Mouse (Mus musculus) c-Kit-positive CD71-negative TER-119-negative erythroid progenitor cells, embryonic 14.5 days (primary cell): ENCODE data around the gene Gon7.

ENCODE experiments used
- DNase-seq: peaks from one replicate; pipeline ENCODE4 v3.0.0-alpha.2; 2013; ENCODE audit warnings: low read depth

The Gon7 gene

DNA sequence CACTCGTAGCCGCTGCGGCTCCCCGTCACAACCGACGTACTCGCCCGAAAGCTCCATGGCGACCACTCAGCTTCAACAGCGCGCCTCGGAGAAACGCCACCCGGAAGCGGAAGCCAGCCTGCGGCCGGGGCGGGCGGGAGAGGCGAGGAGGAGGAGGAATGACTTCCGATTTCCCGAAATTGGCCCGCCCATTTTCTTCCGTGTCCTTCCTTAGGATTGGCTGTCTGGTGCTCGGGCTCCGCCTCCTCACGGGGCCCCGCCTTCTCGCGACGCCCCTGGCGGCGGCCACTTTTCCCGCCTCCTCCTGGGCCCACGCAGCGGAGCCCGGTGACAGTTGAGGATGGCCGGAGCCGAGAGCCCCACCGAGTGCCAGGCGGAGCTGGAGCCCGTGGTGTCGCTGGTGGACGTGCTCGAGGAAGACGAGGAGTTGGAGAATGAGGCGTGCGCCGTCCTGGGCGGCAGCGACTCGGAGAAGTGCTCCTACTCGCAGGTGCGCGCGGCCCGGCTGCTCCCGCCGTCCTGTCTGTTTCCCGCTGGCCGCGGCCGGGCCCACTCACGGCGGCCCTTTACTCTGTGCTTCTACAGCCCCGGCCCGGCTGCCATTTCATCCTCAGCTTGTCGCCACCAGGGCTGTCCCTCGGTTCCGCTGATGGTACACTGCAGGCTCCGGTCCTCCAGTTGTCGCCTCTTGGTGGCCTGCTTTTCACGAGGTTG is at the start of gene Gon7, which contains the start of the genes Gm28051 and Ubr7:
TSS of gene Gon7 (minus strand) at position 115 of the 714 bp plus-strand sequence.
TSS of gene Gm28051 (minus strand) at position 77 of the 714 bp plus-strand sequence.
TSS of gene Ubr7 (plus strand) at position 279 of the 714 bp plus-strand sequence.
- peak; percentile 98 for DNase-seq

DNA sequence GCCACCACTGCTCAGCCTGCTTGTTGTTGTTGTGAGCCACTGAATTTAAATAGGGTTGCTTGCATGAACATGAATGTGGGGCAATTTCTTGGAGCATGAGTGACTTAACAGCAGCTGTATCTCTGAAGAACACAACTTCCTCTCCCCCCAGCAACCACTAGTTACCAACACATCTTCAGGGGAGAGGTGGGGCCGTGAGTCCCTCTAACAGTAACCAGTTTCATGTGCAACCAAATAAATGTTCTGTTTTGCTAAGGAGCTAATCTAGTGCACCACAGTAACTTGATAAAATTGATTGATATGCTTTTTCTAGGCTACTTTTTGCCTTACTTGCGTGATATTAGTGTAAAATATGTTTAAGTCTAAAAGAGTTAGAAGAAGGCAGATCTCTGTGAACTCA is 41.9 kb upstream of the Gon7 start:
- DNase-seq, result no peak

DNA sequence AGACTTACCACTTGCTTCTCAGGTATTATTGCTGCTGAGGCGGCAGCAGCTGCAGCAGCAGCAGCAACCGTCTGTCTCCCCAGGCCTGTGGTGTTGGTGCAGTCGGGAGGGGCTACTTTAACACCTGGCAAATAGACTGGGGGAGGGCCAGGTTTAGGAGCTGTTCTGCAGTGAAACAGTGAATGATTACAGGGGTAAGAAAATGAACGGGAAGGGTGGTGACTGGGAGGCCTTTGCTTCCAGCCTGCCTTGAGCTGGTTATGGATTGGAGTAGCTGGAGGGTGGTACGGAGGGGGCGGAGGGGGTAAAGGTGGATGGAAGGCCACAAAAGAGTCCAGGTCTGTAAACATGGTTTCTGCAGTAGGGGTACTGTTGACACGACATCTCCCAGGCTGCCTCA is 30.3 kb upstream of the Gon7 start:
- no peak for DNase-seq

DNA sequence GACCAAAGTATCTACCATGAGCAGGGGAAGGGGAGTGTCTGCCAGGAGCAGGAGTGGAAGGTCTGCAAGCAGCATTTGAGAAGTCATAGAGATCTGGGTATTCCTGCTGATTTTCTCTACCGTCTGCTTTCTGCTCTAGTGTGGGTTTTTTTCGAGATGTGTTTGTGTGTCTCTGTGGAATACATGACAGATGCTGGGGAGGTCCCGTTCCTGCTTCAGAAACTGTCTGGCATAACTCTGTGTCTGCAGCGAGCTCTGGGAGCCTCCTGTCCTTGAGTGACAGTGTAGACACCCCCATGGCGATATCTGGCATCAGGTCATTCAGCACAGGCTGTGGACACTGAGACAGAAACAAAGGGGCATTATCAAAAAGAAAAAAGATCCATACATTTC is 28.0 kb upstream of the Gon7 start:
- DNase-seq, result no peak

DNA sequence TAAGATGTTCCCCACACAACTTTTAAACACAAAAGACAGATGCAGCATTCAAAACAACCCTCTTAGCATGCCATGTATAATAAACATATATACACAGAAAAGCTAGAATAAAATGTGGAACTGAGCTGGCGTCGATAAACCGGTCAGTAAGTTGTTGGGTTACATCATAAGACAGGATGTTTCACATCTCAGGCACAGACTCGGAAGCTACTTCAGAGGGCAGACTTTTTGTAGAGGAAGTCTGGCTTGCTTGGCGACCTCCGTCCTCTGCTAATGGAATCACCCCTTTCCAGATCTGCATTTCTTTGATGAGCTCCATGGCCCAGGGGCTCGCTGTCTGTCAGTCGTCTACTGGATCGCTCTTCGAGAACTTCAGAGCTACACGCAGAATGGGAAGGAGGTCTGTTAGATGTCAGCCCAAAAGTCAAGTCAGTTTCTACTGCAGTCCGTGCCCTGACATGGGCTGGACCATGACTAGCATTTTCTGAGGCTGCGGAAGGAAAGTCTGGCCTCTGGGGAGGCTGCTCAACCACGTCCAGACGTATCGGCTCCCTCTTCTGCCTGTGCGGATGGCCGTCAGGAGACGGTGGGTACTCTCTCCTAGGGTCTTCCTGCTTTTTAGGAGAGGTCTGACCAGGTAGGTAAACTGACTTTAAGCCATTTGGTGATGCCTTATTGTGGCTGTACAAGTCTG is 27.4 kb upstream of the Gon7 start:
- DNase-seq, result no peak

DNA sequence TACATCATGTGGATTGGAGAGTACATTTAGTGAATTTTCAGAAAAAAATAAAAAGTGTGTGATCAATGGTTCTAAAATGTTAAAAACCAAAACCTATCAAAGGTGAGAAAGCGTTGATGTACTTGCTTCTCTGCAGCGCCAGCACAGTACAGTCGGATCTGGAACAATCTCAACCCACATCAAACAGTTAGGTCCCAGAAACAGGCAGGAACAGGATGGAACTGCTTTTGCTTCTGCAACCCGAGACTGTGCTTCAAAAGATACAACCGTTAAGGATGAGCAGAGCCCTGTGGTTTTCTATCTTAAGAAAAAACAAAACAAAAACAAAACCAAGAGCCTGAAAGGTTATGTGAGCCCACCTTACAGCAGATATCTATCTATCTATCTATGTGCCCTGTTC is 25.2 kb upstream of the Gon7 start:
- DNase-seq, result no peak

DNA sequence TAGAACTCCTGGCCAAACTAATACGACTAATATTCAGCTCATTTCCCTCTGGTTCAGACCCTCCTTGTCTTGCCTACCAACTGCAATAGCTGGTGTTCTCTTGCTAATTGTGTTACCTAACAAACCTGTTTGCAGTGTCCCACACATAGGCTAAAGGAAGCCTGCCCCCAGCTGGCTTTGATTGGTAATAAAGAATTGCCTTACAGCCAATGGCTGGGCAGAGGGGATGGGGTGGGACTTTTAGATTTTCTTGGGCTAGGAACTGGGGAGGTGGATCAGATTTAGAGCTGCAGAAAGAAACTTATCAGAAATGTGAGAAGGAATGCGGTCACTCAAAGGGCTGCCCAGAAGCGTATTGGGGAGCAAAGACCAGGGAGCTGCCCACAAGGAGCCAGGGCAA is 21.8 kb upstream of the Gon7 start:
- DNase-seq, result no peak

DNA sequence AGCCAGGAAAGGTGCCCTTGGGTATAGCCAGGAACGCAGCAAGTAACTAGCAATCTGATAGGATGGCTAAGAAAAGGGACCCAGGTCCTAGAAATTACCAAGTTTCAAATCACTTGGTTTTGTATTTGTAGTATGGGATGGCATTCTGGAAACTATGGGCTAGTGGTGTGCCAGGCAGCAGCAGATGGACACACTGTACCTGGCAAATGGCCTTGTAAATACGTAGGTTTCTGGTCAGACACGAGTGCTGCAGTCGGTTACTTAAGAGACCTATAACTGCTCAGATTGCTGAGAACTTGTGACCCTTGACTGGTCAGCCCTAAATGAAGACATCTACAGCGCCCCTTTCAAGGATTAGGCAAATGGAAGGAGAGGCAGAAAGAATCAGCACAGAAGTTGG is 20.5 kb upstream of the Gon7 start:
- DNase-seq, result no peak

DNA sequence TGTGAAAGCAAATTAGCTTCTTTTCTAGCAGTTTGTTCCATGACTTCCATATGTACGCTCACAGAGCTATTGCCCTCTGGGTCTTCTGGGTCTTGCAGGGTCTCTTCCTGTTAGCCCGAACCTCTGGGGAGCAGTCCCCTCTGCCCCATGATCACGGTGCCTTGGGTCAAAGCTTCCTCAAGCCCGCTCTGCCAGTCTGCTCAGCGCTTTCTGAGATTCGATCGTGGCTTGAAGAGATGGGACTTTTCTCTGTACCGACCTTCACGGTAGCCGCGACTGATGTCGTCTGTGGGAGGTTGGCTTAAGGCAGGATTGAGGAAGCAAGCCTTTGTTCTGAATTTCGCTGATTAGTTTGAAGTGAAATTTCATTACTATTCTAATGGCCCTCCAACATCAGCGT is 18.4 kb upstream of the Gon7 start:
- no peak for DNase-seq

DNA sequence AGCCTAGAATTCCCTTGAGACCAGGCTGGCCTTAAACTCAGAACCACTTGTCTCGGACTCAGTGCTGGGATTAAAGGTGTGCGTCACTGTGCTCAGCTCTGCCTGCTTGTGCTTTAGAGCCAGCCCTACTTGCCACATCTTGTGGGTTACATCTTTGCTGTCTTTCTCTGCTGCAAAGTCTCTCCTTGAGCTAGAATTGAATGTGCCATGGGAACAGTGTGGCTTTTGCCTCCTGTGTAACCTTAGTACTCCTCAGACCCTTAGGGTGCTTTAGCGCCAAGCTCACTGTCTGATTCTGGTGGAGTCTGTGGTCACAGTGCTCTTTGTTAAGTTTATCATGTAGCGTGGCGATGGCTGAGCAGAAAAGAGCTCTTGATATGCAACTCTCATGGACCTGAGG is 15.1 kb upstream of the Gon7 start:
- DNase-seq, result no peak

DNA sequence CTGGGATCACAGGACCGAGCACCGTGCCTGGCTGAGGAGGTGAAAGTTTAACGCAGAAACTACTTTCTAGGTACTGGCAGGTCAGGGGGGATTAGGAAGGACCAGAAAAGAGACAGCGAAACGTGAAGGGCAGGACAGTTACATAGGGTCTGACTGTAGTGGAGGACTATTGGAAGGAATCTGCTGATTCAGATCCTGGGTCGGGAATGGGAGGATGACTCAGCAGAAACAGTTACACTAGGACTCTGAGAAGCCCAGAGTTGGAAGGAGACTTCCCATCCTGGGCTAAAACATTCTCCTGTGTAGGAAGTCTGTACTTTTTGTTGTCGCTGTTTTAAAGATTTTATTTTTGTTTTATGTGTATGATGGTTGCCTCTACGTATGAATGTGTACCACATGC is 14.0 kb upstream of the Gon7 start:
- no peak for DNase-seq

DNA sequence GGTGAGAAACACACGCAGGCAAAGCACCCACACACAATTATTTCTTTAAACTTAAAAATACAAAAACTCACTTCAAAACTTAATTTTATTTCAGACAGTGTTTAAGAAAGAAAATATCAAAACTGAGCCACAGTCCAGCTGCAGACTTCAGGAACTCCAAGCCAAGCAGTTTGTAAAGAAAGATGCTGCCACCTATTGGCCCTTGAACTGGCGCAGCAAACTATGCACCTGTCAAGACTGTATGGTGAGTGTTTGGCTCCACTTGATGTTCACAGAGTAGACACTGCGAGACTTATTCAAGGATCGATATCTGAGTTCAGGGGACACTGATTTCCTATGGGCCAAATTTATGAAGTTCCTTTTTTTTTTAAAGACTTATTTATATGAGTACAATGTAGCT is 11.4 kb upstream of the Gon7 start:
- DNase-seq, result no peak

DNA sequence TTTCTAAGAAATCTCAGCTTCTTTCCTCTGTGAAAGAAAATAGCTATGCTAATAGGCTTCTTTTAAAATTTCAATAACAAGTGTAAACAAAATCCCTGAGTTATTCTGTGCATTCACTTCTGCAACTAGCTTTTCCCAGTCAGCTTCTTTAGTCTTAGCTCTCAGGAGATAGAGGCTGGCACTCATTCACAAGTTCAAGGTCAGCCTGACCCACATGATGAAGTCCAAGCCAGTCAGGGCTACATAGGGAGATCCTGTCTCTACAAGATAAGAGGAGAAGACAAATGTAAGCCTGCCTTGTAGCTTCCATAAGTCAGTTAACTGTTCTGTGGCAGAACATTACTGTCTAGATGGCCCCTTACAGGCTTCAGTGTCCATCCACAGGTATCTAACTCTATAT is 6.1 kb upstream of the Gon7 start:
- no peak for DNase-seq

DNA sequence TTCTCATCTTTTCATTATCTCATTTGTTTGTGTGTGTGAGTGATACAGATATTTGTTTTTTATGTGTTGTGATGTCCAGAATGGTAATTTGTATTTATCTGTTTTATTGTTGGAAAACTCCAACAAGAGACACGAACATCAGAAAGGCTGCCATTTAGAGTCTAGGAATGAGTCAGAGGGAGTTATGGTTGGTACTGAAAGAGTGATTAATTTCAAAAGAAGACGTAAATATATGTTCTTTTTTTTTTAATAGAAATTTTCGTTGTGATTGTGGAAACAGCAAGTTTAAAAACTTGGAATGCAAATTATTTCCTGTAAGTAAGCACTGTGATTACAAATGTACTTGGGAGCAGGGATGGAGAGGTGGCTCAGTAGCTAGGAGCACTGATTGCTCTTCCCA is 4.1 kb upstream of the Gon7 start:
- no peak for DNase-seq

DNA sequence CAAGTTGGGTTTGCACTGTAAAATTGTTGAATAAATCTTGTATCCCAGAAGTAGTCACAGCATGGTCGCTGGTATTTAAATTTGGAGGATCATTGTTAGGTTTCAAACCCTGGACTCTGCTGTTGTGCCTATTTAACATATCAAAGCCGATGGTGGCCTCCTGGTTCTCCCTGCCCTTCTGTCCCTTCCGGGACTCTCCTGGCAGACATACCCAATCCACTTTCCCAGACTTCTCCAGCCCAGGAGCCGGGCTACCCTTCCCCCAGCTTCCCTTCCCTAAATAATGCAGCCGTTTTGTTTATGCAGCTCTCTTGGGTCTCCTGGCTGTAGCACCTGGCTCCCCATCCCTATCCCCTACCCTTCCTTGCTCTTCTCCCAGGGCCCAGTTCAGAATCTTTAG is 1.3 kb upstream of the Gon7 start:
- DNase-seq, result no peak

DNA sequence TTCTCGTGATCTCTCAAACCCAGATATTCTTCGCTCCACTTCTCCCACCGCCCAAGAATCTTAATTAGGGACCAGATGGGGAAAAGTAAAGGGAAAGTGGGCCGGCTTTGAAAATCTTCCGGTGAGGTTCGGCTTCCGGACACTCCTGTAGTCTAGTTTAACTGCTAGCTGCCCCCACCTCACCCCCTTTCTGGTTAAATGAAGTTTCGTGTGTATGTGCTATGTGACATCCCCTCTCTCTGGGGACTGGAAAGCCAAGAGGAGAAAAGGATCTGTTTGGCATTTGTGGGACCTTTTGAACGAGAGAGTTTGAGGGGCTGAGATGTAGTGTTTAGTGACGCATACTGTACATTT is 777 bp upstream of the Gon7 start, which contains the start of gene Gm20604:
TSS of gene Gm20604 (minus strand) at position 270 of the 354 bp plus-strand sequence.
- no peak for DNase-seq

DNA sequence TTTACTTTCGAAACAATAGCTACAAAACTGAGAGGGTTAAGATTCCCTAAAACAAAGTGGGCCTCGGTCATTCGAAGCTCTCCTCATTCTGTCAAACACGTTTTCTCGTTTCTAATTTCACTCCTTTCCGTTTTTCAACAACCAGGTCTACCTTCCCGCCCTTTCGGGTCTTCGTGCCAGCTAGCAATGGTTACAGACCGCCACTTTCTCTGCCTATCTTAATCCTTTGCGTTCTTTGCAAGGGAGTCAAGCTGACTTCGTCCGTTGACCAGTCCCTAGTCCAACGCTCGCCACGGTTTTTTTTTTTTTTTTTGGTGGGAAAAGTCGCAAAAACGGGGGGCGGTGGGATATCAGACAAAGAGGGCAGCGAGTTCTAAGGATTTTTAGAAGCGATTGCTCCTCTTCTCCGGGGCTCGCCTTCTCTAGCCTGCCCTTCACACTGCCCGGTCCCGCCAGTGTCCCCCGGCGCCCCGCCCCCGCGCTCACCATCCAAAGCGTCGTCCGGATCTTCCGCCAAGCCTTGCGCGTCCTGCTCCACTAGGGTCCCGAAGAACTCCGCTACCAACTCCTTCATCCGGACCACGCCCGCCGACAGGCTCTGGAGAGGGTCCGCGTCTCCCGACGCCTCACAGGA is 431 bp downstream of the Gon7 start:
- no peak for DNase-seq

DNA sequence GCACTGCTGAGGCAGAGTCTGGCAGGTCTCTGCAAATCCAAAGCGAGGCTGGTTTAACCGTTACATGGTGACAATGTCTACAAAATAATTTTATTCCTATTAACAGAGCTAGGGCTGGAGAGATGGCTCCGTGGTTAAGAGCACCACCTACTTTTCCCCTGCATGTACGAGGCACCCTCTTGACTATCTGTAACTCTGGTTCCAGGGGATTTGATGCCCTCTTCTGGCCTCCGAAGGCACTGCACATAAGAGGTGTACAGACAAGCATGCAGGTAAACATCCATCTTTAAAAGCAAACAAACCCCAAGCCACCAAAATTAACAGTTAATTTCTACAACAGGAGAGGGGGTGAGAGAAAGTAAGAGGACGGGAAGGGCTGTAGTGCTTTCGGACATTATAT is 1.3 kb downstream of the Gon7 start:
- no peak for DNase-seq

DNA sequence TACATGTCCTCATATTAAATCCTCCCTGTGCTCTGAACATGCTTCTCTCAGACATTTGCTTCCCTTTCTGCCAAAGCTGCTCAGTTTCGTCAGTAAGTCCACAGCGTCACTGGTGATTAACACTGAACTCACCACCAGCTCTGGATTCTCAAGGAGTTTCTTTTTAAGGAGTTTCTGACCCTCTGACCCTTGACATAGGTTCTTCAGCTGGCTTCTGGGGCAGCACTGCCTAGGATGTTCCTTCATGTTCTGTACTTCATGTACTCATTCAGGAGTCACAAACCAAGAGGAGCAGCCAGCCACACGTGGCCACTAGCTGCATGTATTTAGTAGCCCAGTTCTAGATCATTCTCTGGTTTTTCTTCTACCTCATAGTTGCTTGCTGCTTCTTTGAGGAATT is 9.3 kb downstream of the Gon7 start:
- no peak for DNase-seq

DNA sequence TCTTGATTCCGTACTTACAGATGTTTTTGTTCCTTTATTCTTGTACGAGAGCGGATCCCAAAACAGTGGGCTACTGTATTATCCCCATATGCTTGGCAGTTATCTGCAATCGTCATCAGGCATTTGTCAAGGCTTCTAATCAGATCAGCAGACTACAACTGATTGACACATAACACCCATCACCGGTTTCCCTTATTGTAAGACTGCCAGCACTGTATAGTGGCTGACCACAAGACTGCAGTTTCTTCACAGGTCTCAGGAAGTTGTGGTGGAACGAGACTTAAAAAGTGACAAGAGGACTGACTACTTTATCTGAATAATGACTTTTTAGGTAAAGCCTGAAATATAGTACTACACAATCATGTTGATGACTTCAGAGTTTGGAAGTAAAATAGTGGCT is 12.8 kb downstream of the Gon7 start:
- DNase-seq, result peak; percentile 48

DNA sequence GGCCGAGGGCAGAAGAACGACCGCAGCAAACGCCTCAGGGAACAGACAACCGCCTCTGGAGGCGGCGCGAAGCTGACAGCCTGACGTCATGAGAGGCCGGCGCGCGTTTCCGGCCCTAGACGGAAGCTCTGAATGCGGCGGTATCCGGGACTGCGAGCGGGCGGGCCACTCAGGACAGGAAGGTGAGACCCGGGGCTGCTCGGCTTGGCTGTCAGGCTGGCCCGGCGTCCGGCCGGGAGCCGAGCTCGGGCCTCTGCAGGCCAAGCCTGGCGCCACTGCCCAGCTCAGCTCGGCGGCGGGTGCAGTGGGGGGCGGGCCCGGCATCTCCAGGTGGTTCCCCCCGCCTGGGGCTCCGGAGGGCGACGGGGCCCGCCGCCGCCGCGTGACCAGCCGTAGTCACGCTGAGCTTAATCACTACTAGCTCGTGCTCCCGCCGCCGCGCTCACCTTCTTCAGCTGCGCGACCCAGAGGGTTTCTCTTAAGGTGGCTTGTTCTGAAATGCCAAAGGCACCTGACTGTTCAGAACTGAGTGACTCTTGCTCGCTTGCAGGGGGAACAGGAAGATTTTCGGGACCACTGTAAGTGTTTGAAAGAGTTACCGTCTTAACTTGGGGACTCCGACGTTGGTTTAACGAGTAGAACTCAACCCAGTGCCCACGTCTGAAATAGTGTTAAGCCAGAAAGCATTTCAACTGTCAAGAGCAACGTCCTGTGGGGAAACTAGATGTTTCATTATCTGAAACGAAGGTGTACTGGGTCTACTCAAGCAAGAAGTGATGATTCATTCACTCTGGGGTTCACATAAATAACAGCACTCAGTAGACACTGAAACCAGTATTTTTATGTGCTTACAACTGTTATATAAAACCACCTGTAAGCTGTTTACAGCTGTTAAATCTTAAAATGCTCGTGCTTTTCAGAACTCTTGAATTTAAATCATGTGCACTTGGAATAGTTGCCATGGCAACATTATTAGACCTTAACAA is 13.7 kb downstream of the Gon7 start, which contains the start of the genes Moap1 and Tmem251:
TSS of gene Moap1 (minus strand) at position 73 of the 986 bp plus-strand sequence.
TSS of gene Tmem251 (plus strand) at position 174 of the 986 bp plus-strand sequence.
- peak; percentile 85 for DNase-seq

DNA sequence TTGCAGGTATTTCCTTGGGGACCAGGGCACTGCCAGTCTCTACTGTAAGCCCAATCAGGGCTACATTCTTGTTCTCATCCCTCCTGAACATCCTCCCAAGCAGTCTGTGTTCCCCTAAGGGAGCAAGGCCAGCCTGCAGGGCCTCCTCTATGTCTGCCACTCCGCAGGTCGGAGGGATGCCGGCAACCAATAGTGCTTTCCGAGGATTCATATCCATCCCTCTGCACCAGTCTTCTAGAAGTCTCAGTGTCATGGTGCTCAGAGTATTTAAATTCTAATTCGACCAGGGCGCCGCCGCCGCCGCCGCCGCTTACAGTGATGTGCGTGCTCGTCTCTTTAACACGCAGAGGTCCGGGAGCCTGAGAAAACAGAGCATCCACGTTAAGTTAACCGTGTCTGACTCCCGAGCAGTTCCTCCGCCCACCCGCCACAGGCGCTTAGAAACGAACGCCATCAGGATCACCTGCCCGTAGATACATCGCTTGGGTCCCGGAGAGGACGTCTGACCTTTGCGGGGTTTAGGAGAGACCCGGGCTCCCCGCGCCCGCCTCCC is 14.5 kb downstream of the Gon7 start:
- DNase-seq, result no peak
